Mouse (Mus musculus) urinary bladder, postnatal 14 days (tissue): ENCODE measurements around the gene Spp2.

Experiments used
- DNase-seq: peaks from one replicate; pipeline ENCODE4 v3.0.0; 2021; ENCODE audit warnings: low spot score

The Spp2 gene

GRCm38 (mm10) chr1:88406807-88407198 lies at the start of gene Spp2:
Gene Spp2 (plus strand): TSS chr1:88406961.
- no peak for DNase-seq

GRCm38 (mm10) chr1:88357458-88358090 lies 49.2 kb upstream of the Spp2 start:
- DNase-seq: peak; percentile 69

- DNase-seq: no peak
Measured at GRCm38 (mm10) chr1:88358102-88358654, 48.6 kb upstream of the Spp2 start.

DNA sequence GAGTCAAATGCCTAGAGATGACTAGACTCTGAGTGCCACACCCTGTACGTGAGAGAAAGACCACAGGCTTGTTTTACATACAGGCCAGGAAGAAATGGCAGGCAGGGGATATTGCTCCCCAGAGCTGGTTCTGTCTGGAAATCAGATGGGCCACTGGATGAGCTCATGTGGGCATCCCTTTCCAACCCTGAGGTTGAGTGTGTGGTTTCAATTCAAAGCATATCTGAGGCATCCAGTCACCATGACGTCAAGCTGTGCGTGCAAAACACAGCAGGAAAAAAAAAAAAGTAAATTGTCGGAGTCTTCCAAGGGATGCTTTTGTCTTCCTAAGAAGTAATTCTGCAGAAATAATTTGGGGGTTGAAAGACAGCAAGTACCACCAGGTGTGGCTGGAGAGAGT lies 45.7 kb upstream of the Spp2 start:
- DNase-seq: no peak

DNA sequence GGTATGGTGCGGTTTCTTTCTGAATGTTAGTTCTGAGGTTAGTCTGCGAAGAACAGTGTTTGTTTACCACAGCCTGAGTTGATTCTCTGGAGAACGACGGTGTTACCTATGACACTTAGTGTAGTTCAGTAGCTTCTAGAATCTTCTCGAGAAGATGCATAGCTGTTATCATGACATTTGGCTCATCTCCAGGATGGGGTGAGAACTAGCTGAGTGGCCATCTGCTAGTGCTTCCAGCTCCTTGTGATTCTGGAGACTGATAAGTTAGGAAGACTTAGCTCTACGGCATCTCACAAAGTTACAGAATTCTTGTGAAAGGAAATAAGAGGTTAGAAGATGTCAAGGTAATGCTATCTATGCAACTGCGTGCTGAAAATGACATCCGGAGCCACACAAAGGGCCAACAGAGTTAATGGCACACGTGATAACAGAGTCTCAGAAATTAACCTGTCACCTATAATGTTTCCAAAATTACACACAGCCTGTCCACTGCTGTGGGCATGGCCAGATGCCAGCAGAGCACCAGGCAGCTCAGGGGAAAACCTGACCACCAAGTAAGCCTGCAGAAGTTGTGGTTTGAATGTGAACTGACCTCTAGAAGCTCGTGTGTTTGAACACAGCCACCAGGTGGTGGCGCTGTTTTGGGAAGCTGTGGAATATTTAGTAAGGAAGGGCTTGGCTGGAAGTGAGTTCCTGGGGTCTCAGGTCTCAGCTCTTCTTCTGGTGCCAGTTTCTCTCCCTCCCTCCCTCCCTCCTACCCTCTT lies 39.7 kb upstream of the Spp2 start:
- no peak for DNase-seq

- no peak for DNase-seq
Measured at GRCm38 (mm10) chr1:88378446-88378845, 28.3 kb upstream of the Spp2 start.

GRCm38 (mm10) chr1:88391632-88392031 lies 15.1 kb upstream of the Spp2 start:
- DNase-seq: no peak

DNA sequence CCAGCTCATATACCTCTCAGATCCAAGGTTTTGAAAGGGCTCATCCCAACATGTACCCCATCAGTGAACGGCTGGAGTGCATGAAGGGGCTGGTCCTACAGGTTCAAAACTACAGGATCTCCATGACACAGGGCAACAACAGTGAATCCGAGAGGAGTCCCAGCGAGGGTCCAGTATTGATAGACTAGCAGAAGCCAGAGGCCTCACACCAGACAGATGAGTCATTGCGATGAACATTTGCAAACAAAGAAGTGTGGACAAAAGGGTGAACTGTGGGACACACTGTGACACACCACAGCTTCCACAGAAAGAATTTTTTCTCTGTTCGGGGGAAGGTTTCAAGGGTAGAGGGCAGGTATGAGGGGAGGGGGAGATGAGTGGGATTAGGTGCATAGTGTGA lies 13.4 kb upstream of the Spp2 start:
- no peak for DNase-seq

- DNase-seq: no peak
Measured at GRCm38 (mm10) chr1:88403378-88403777, 3.4 kb upstream of the Spp2 start.

DNA sequence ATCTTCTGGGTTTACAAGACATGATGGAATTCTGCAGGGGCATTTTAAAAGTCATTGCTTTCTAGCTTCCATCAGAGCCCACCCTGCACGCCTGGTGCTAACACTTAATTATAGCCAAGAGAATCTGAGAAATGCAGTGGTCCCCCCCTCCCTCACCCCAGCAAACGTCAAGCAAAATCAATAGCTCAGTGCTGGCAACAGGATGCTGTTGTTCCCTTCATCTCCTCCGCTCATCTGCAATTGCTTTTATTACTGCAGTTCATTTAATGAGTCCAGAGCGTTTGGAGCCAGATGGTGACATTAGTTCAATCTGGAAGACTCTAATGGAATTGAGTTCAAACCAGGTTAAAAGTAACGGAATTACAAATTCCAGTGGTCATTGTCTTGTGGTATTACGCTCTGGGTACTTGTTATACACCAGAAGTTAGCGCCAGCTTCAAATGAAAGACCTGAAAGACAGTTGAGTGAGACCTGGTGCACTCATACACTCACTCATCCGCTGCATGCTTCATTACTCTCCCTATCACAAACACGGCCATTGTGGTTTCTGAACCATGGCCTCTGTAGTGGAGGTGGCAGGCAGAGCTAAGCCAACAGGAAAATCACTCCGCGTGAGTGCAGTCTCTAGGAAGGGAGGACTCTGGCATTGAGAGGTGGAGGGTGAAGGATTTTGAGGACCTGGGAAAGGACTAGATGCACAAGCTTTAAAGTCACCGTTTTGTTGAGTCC lies 519 bp upstream of the Spp2 start:
- DNase-seq: no peak

GRCm38 (mm10) chr1:88408340-88408739 lies 1.6 kb downstream of the Spp2 start:
- no peak for DNase-seq

DNA sequence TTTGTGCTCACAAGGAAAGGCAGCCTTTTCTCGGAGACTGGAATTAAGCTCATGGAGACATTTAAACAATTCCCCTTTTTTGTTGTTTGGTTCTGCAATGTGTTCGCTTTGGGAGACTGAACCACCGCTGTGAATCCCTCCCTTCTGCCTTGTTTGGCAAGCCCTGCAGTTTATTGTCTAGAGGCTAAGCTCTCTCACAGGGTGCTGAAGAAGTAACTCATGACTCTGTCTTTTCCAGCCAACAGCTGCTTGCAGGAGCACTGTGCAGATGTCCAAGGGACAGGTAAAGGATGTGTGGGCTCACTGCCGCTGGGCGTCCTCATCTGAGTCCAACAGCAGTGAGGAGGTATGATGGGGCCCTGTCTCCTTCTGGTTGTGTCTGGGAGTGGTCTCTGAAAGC lies 5.3 kb downstream of the Spp2 start:
- no peak for DNase-seq

GRCm38 (mm10) chr1:88418943-88419342 lies 12.2 kb downstream of the Spp2 start:
- DNase-seq: no peak

DNA sequence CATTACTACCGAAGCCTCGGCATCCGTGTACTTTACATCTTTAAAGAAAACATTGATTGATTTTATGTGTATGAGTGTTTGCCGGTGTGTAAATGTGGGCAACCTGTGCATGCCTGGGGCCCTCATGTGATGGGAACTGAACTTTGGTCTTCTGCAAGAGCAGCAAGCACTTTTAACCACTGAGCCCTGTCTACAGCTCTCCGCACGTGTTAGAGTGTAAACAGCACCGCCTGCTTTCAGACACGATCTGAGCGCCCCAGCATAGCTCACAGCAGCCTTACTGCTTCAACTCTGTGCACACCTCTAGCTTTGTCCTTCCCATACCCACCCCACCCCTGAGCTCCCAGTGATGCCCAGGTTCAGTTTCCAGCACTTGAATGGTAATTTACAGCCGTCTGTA lies 15.3 kb downstream of the Spp2 start:
- no peak for DNase-seq

- DNase-seq: no peak
Measured at GRCm38 (mm10) chr1:88422846-88423395, 16.2 kb downstream of the Spp2 start.

- DNase-seq: peak; percentile 84
Measured at GRCm38 (mm10) chr1:88424602-88425252, 18.0 kb downstream of the Spp2 start.

GRCm38 (mm10) chr1:88427987-88428741 lies 21.4 kb downstream of the Spp2 start:
- peak; percentile 32 for DNase-seq

DNA sequence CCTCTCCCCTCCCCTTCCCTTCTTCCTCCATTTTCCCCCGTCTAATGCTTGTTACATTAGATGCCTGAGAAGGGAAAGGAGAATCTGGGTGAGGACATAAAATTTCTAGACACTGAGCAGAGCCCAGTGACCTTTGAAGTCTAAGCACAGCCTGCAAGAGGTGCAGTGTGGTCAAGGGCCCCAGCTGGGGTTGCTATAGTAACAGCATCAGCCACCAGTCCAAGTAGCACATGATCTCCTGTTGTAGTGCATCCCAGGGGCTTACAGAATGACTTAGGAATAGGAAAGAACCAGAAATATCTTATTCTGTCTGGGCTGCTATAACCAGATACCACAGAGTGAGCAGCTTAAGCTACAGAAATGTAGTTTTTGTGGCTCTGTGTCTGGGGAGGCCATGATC lies 22.7 kb downstream of the Spp2 start:
- DNase-seq: no peak

DNA sequence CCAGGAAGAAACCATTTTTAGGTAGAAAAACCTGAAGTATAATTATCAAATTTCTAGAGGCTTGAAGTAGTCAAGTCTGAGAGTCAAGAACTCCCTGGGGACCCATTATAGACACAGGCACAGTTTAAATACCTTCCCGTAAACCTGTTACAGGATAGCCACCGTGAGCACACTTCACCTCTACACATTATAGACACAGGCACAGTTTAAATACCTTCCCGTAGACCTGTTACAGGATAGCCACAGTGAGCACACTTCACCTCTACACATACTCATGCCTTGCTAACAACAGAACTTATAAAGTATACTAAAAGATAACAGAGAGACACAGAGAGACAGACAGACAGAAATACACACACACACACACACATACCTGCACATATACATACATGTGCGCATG lies 24.5 kb downstream of the Spp2 start:
- DNase-seq: no peak

- no peak for DNase-seq
Measured at GRCm38 (mm10) chr1:88432601-88433000, 25.8 kb downstream of the Spp2 start.
